Mouse (Mus musculus): ENCODE measurements around the gene Gm10750.
"Not testable (repeated sequence)": the region's sequence is repeated elsewhere in the genome, so short reads cannot be mapped to it uniquely, and the experiment has no call there.

Gene Gm10750

DNA sequence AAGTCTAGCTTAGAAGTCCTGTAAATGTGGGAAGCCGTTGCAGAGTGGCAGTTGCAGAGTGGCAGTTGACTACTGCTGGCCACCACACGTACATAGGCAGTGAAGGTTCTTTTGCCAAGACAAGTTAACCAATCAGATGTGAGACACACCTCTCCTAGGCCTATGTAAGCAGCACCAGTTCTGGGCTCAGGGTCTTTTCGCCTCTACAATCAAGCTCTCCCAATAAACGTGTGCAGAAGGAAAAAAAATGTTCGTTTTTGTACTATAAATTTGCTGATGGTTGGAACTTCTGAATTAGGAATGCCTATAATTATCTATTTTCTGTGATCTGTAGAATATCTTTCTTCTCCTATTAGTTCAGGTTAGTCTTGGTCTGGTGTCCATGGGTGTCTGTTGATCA, at the start of gene Gm10750:
Gene Gm10750 (minus strand): TSS at position 101 of the 400 bp plus-strand sequence.
- DNase-seq (ENCODE audit: low spot score in 2 of 2), result not testable (repeated sequence)

DNA sequence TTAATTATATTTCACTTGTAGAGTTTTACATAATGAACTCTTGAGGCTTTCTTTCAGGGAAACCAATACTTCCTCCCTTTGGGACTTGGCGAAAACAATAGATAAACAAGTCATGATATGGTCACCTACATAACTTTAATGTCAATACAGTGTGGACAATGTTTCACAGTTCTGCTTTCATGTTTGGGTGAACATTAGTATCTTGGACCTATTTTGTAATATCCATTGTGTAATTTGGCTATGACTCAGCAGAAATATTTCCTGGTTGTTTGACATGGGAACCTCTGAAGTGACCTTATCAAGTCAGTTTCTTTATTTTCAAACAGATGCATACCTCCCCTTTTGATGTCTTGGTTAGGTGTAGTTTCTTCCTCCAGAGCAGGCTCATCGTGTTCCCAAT, 12.2 kb downstream of the Gm10750 start:
- no peak for DNase-seq (ENCODE audit: low spot score in 2 of 2)

DNA sequence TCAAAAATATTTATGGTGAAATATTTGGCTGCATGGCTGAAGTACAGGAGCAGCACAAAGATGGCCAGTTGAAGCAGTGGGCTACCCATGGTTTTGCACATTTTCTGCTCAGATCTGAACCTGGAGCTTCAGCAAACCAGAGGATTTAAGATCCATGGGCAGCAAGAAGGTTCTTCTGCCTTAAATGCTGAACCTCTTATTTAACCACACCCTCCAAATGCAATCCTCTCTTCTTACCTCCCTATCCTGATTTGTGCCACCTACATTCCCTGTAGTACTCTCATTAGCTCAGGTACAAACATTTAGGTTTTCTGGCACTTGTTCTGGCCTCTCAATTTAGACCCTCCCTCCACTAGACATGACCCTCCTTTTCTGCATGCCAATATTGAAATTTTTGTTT, 13.9 kb downstream of the Gm10750 start, which contains the start of gene Gm1330:
Gene Gm1330 (minus strand): TSS at position 101 of the 400 bp plus-strand sequence.
- no peak for DNase-seq (ENCODE audit: low spot score in 2 of 2)

DNA sequence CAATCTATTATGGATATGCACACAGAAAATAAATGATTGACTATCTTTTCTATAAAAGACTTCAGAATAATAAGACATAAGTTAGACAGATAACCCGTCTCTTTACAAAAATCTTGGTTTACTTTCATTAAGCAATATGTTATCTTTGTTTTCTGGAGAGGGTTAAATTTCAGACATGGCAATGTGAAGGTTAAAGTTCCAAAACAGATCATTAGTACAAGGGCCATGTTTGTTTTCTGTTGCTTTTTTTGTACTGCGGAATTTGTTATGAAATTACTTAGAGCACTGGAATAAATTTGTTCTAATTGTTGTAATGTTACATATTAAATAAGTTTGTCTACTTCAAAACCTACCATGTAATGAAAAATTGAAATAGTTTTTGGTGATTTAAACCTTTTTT, 21.9 kb downstream of the Gm10750 start:
- DNase-seq (ENCODE audit: low spot score in 2 of 2), result no peak
